Mouse (Mus musculus) stomach, postnatal 0 days (tissue): Measurements from ENCODE around the gene Sec14l3.

Experiments
- CTCF ChIP-seq: IDR thresholded peaks from 2 replicates; pipeline ENCODE4 v1.5.1; 2016; ENCODE audit warnings: antibody characterized with exemption, low read depth, mild to moderate bottlenecking, moderate library complexity
- EP300 ChIP-seq: optimal IDR thresholded peaks from 2 replicates; pipeline ENCODE3; 2016; ENCODE audit warnings: antibody characterized with exemption

GRCm38 (mm10) chr11:4103522-4103921 lies 38.9 kb downstream of the Sec14l3 start:
- TF ChIP-seq EP300 (no peak), CTCF (no peak)
